Mouse (Mus musculus) hindbrain, embryonic 16.5 days (tissue): ENCODE measurements around the gene Lhx4. TPM values are rescaled to one million over a fixed set of nuclear protein-coding genes. Genes with fewer than 3 reads are reported as not detected.

Source experiments
- ATAC-seq: fragments of 200-750 bp; cut with Nextera tagmentation; 2 replicates; pipeline ENCODE4 v1.8.0; 2017; ENCODE audit warnings: moderate TSS enrichment, moderate library complexity
- H3K27ac ChIP-seq: fragments of 300-500 bp; sonication (generic); 2 replicates; pipeline ENCODE4 v1.5.1; 2014; ENCODE audit warnings: low read depth, mild to moderate bottlenecking, control low read depth, low read length, moderate library complexity
- H3K27me3 ChIP-seq: fragments of 300-500 bp; sonication (generic); replicated peaks from 2 replicates; pipeline ENCODE4 v1.6.1; 2014; ENCODE audit warnings: low read length; ENCODE audit not compliant: control insufficient read depth, insufficient read depth
- H3K36me3 ChIP-seq: fragments of 300-500 bp; sonication (generic); 2 replicates; pipeline ENCODE4 v1.6.1; 2014; ENCODE audit warnings: mild to moderate bottlenecking, low read length, moderate library complexity, mixed read lengths; ENCODE audit not compliant: control insufficient read depth, insufficient read depth
- H3K4me1 ChIP-seq: fragments of 300-500 bp; sonication (generic); 2 replicates; pipeline ENCODE4 v1.6.1; 2014; ENCODE audit warnings: low read depth, low read length; ENCODE audit not compliant: control insufficient read depth, insufficient read depth
- H3K4me2 ChIP-seq: fragments of 300-500 bp; sonication (generic); 2 replicates; pipeline ENCODE4 v1.6.1; 2014; ENCODE audit warnings: mild to moderate bottlenecking, low read length, control low read depth, moderate library complexity
- H3K4me3 ChIP-seq: fragments of 300-500 bp; sonication (generic); 2 replicates; pipeline ENCODE4 v1.5.1; 2014; ENCODE audit warnings: mild to moderate bottlenecking, low read length, control low read depth, moderate library complexity
- H3K9ac ChIP-seq: fragments of 300-500 bp; sonication (generic); 2 replicates; pipeline ENCODE4 v1.6.1; 2014; ENCODE audit warnings: low read depth, mild to moderate bottlenecking, control low read depth, low read length, moderate library complexity
- H3K9me3 ChIP-seq: fragments of 300-500 bp; sonication (generic); 2 replicates; pipeline ENCODE4 v1.6.1; 2014; ENCODE audit warnings: mild to moderate bottlenecking, low read length, moderate library complexity; ENCODE audit not compliant: control insufficient read depth
- WGBS: fragments of 180-500 bp; shearing (Covaris S2); extraction: QIAGEN DNeasy Blood & Tissue Kit; methylation state at CpG from one replicate; pipeline ENCODE4 v1.1.7; 2014; 5-methylcytosine and 5-hydroxymethylcytosine counted together
- polyA plus RNA-seq: library from polyadenylated mRNA; unstranded; fragments of >200 nt; fragmentation: Nextera tagmentation; extraction: Ambion mirVana; gene quantifications from 2 replicates; pipeline ENCODE4 v1.2.1, GENCODE M21; 2015

The Lhx4 gene
- polyA plus RNA-seq, 1 experiment from 2014 or later = 1.7 TPM

- Histone ChIP-seq H3K4me2 (no peak overlapping the region), H3K4me1 (no peaks in the 10 kb centered on the region), H3K4me3 (no peak overlapping the region), H3K9me3 (no peaks in the 10 kb centered on the region), H3K27me3 (peaks cover 77% of the 10 kb centered on the region), H3K9ac (no peak overlapping the region), H3K27ac (no peak overlapping the region), H3K36me3 (no peaks in the 10 kb centered on the region)
- 12% methylated on average over 11 of the region's 11 CpGs for WGBS
- ATAC-seq = no peak
These were observed 836 bp downstream of the Lhx4 start for GRCm38 (mm10) chr1:155750517-155751178.

DNA sequence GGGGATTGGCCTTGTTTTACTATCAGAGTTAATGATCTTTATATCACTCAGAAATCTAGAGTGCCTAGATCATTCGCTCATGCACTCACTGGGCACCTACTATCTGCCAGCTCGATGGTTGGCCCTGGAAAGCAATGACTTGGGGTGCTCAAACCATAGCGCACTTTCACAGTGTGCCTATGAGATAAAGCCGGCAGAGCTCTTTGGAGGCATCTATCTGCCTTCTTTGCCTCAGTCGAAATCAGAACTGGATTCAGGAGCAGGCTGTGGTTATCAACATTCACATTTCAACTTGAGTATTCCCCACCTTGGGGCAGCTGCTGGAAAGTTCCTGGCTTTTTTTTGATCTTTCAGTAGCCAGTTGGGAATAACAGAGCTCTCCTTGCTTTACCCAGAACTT is 3.6 kb downstream of the Lhx4 start:
- Histone ChIP-seq H3K27ac (no peak overlapping the region), H3K4me2 (no peak overlapping the region), H3K36me3 (no peaks in the 10 kb centered on the region), H3K4me3 (no peak overlapping the region), H3K9ac (no peak overlapping the region), H3K27me3 (peaks cover 76% of the 10 kb centered on the region), H3K4me1 (peaks cover 2% of the 10 kb centered on the region), H3K9me3 (no peaks in the 10 kb centered on the region)
- no peak for ATAC-seq
- 76% methylated on average over 5 of the region's 5 CpGs for whole genome bisulfite sequencing

DNA sequence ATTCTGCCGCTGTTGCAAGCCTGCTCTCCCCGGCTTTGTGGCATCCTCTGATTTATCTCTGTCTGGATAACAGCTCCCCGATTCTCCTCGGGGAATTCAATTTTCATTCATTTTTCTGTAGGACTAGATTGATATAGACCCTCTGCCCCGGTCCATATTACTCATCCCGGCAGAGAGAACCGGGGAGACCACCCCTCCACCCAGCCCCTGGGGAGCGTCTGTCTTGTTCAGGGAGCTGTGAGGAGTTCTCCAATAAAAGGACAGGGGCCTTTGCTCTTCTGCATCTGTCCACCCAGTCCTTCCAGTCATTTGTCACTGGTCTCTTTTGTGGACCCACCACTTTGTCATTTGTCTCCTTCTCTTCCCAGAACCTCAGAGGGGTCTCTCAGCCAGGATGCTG is 4.5 kb downstream of the Lhx4 start:
- no peak for ATAC-seq
- Histone ChIP-seq H3K4me3 (no peak overlapping the region), H3K4me1 (peaks cover 11% of the 10 kb centered on the region), H3K27ac (no peak overlapping the region), H3K27me3 (peaks cover 73% of the 10 kb centered on the region), H3K9me3 (no peaks in the 10 kb centered on the region), H3K9ac (no peak overlapping the region), H3K36me3 (no peaks in the 10 kb centered on the region), H3K4me2 (no peak overlapping the region)
- 13% methylated on average over 8 of the region's 8 CpGs for WGBS

GRCm38 (mm10) chr1:155742411-155743363 is 8.8 kb downstream of the Lhx4 start:
- H3K4me2 ChIP-seq = peak overlapping the region; percentile 83
- H3K4me3 ChIP-seq = peak overlapping the region; percentile 45
- peaks cover 56% of the 10 kb centered on the region for H3K27me3 ChIP-seq
- H3K27ac ChIP-seq = no peak overlapping the region
- H3K9ac ChIP-seq = peak overlapping the region; percentile 48
- no peaks in the 10 kb centered on the region for H3K9me3 ChIP-seq
- ATAC-seq = peak; percentile 69
- H3K36me3 ChIP-seq = no peaks in the 10 kb centered on the region
- H3K4me1 ChIP-seq = peaks cover 28% of the 10 kb centered on the region
- WGBS = under 1% methylated on average over 68 of the region's 81 CpGs

DNA sequence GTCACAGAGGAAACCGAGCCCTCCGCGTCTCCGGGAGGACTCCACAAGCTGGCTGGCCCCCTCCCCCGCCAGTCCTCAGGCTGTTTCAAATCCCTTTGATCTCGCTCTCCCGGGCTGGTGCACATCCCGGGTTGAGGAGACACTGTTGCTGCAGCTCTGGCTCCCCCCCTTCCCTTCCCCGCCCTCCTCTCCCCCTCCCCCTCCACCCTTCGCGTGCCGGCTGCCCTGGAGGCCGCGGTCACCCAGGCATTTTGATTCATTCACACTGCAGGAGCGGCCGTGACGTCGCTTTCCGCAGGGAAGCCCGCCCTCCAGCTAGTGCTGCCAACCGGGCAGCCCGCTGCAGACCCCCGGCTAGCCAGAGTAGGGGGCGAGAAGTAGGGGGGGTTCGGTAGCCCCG is 9.5 kb downstream of the Lhx4 start:
- H3K27me3 ChIP-seq = peaks cover 55% of the 10 kb centered on the region
- H3K36me3 ChIP-seq = no peaks in the 10 kb centered on the region
- ATAC-seq = peak; percentile 61
- no peak overlapping the region; the same call in 1 of the 2 replicates for H3K9ac ChIP-seq
- H3K4me2 ChIP-seq = peak overlapping the region; percentile 83
- no peak overlapping the region for H3K27ac ChIP-seq
- H3K4me3 ChIP-seq = peak overlapping the region; percentile 45
- WGBS = under 1% methylated on average over 26 of the region's 26 CpGs
- no peaks in the 10 kb centered on the region for H3K9me3 ChIP-seq
- H3K4me1 ChIP-seq = peaks cover 28% of the 10 kb centered on the region

- peak overlapping the region; percentile 45 for H3K4me3 ChIP-seq
- WGBS = under 1% methylated on average over 34 of the region's 34 CpGs
- no peak overlapping the region for H3K27ac ChIP-seq
- H3K9me3 ChIP-seq = no peaks in the 10 kb centered on the region
- H3K4me1 ChIP-seq = peaks cover 28% of the 10 kb centered on the region
- H3K36me3 ChIP-seq = no peaks in the 10 kb centered on the region
- H3K9ac ChIP-seq = no peak overlapping the region
- peak overlapping the region; percentile 83 for H3K4me2 ChIP-seq
- peaks cover 53% of the 10 kb centered on the region for H3K27me3 ChIP-seq
- peak; percentile 35 for ATAC-seq
These were observed 10.0 kb downstream of the Lhx4 start for GRCm38 (mm10) chr1:155741378-155741945.

DNA sequence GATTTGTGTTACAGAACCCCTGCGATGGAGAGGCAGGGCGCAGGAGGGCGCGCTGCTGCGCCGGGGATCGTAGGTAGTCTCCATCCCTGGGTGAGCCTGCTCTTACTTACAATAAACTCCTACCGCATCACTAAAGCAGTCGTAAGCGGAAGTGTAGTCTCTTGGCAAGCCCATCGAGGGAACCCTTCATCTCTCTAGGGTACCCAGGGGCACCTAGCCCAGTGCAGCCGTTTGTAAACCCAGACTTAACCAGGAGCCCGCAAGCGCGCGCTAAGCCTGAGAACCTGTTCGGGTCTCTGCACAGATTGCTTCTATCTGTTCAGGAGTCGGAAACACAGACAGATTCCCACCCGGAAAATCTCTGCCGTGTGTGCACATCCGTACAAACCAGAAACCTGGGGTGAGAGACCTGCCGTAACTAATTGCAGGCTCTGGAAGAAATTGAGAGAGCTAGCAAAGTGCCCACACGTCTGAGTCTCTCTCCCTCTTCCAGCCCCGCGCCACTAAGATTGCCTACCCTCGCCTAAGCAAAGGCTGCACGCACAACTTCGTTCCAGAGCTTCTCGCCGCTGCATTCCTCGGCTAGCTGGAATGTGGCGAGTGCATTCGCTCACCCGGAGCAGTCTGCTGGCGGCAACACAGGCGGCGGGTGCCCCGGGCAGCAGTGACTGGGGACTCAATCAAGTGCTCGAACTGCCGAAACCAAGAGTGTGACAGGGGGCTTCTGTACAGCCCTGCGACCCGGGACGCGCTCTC is 10.7 kb downstream of the Lhx4 start:
- no peaks in the 10 kb centered on the region for H3K36me3 ChIP-seq
- H3K27me3 ChIP-seq = peaks cover 53% of the 10 kb centered on the region
- peak overlapping the region; percentile 45 for H3K4me3 ChIP-seq
- under 1% methylated on average over 44 of the region's 44 CpGs for WGBS
- no peaks in the 10 kb centered on the region for H3K9me3 ChIP-seq
- H3K27ac ChIP-seq = no peak overlapping the region
- H3K4me2 ChIP-seq = peak overlapping the region; percentile 83
- no peak overlapping the region for H3K9ac ChIP-seq
- no peak for ATAC-seq
- H3K4me1 ChIP-seq = peaks cover 28% of the 10 kb centered on the region

DNA sequence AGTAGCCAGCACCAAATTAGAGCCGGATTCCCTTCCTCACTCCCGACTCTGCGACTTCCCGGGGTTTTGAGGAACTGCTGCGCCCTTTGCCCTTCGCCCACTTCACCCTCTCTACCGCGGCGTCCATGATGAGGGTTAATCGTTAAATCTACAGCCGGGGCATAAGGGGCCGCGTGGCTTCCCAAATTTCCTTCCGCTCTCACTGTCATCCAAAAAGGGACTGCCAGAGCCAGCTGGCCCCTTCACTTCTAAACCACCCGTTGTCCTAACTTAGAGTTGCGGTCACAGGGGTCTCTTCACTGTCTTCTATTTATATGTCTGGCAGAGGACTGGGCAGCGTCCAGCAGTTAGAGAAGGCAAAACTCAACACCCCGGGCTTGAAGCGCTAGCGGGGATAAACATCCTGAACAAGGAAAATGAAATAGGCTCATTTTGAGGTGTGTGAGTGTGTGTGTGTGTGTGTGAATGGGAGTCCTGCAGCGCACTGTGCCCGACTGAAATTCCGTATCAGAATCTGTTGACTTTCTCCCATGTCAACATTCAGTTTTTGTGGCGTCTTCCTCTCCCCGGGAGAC is 13.6 kb downstream of the Lhx4 start:
- no peak overlapping the region for H3K4me3 ChIP-seq
- no peak overlapping the region for H3K9ac ChIP-seq
- no peak overlapping the region for H3K4me2 ChIP-seq
- no peak overlapping the region for H3K27ac ChIP-seq
- no peak for ATAC-seq
- no peaks in the 10 kb centered on the region for H3K9me3 ChIP-seq
- under 1% methylated on average over 25 of the region's 25 CpGs for WGBS
- no peaks in the 10 kb centered on the region for H3K36me3 ChIP-seq
- H3K27me3 ChIP-seq = peaks cover 64% of the 10 kb centered on the region
- H3K4me1 ChIP-seq = peaks cover 26% of the 10 kb centered on the region
